Mouse (Mus musculus): ENCODE results near the gene Slc34a1. TPM values are rescaled to one million over a fixed set of nuclear protein-coding genes. Genes with fewer than 3 reads are reported as not detected.

The Slc34a1 gene
- polyA plus RNA-seq, 1 experiment from 2014 or later: 0.04 TPM

- no peak for ATAC-seq
- no peak for TF ChIP-seq CTCF (IDR thresholded peaks at IDR 0.05; ENCODE audit: low read depth)
- WGBS: 66% methylated on average over 5 of the region's 5 CpGs
These were observed 21.2 kb downstream of the Slc34a1 start for GRCm38 (mm10) chr13:55419142-55419541.

GRCm38 (mm10) chr13:55420018-55420932, 22.3 kb downstream of the Slc34a1 start:
- Histone ChIP-seq H3K36me3 (ENCODE audit: control insufficient read depth, insufficient read depth) (no peaks in the 10 kb centered on the region), H3K27ac (ENCODE audit: low read depth, low read length) (no peak overlapping the region), H3K27me3 (replicated peaks; ENCODE audit: control insufficient read depth, insufficient read depth, low read length) (peaks cover 42% of the 10 kb centered on the region), H3K4me1 (replicated peaks; ENCODE audit: control insufficient read depth, insufficient read depth, low read length) (no peaks in the 10 kb centered on the region), H3K4me3 (ENCODE audit: low read depth, low read length) (peak overlapping the region; percentile 16; the same call in 1 of the 2 replicates), H3K9me3 (ENCODE audit: control insufficient read depth) (no peaks in the 10 kb centered on the region), H3K9ac (ENCODE audit: low read depth, low read length) (no peak overlapping the region), H3K4me2 (replicated peaks; ENCODE audit: low read depth) (peak overlapping the region; percentile 53)
- TF ChIP-seq CTCF (IDR thresholded peaks at IDR 0.05; ENCODE audit: low read depth): peak; percentile 25
- no peak; the same call in 1 of the 2 replicates for ATAC-seq
- WGBS: 29% methylated on average over 51 of the region's 51 CpGs

More at GRCm38 (mm10) chr13:55419142-55419541, 21.2 kb downstream of the Slc34a1 start:
- Histone ChIP-seq H3K9me3 (ENCODE audit: control insufficient read depth) (no peaks in the 10 kb centered on the region), H3K4me2 (replicated peaks; ENCODE audit: low read depth) (no peak overlapping the region), H3K27me3 (replicated peaks; ENCODE audit: control insufficient read depth, insufficient read depth, low read length) (peaks cover 42% of the 10 kb centered on the region), H3K9ac (ENCODE audit: low read depth, low read length) (no peak overlapping the region), H3K4me1 (replicated peaks; ENCODE audit: control insufficient read depth, insufficient read depth, low read length) (no peaks in the 10 kb centered on the region), H3K27ac (ENCODE audit: low read depth, low read length) (no peak overlapping the region), H3K36me3 (ENCODE audit: control insufficient read depth, insufficient read depth) (no peaks in the 10 kb centered on the region), H3K4me3 (ENCODE audit: low read depth, low read length) (no peak overlapping the region)

- Histone ChIP-seq H3K9ac (ENCODE audit: low read depth, low read length) (no peak overlapping the region), H3K4me2 (replicated peaks; ENCODE audit: low read depth) (peak overlapping the region; percentile 53), H3K27ac (ENCODE audit: low read depth, low read length) (no peak overlapping the region), H3K4me3 (ENCODE audit: low read depth, low read length) (peak overlapping the region; percentile 16), H3K36me3 (ENCODE audit: control insufficient read depth, insufficient read depth) (no peaks in the 10 kb centered on the region), H3K27me3 (replicated peaks; ENCODE audit: control insufficient read depth, insufficient read depth, low read length) (peaks cover 42% of the 10 kb centered on the region), H3K9me3 (ENCODE audit: control insufficient read depth) (no peaks in the 10 kb centered on the region), H3K4me1 (replicated peaks; ENCODE audit: control insufficient read depth, insufficient read depth, low read length) (no peaks in the 10 kb centered on the region)
- peak; percentile 92 for TF ChIP-seq CTCF (IDR thresholded peaks at IDR 0.05; ENCODE audit: low read depth)
- 12% methylated on average over 35 of the region's 35 CpGs for WGBS
- ATAC-seq: peak; percentile 29; the same call in 1 of the 2 replicates
These were observed 23.2 kb downstream of the Slc34a1 start for GRCm38 (mm10) chr13:55420933-55421800.

GRCm38 (mm10) chr13:55426613-55427012, 28.6 kb downstream of the Slc34a1 start, which contains the start of gene F12:
Gene F12, minus strand, starts transcription at chr13:55426793.
- no peaks in the 10 kb centered on the region for H3K4me1 ChIP-seq (replicated peaks; ENCODE audit: control insufficient read depth, insufficient read depth, low read length)
- H3K27me3 ChIP-seq (replicated peaks; ENCODE audit: control insufficient read depth, insufficient read depth, low read length): peaks cover 9% of the 10 kb centered on the region; the same call in 1 of the 2 replicates
- TF ChIP-seq CTCF (IDR thresholded peaks at IDR 0.05; ENCODE audit: low read depth): no peak
- H3K9me3 ChIP-seq (ENCODE audit: control insufficient read depth): no peaks in the 10 kb centered on the region
- no peak within 1 kb of the TSS for H3K27ac ChIP-seq (ENCODE audit: low read depth, low read length)
- no peak within 1 kb of the TSS for H3K4me2 ChIP-seq (replicated peaks; ENCODE audit: low read depth)
- no peak within 1 kb of the TSS for H3K4me3 ChIP-seq (ENCODE audit: low read depth, low read length)
- WGBS: 83% methylated on average over 10 of the region's 10 CpGs
- H3K36me3 ChIP-seq (ENCODE audit: control insufficient read depth, insufficient read depth): no peaks in the 10 kb centered on the region
- no peak within 1 kb of the TSS for H3K9ac ChIP-seq (ENCODE audit: low read depth, low read length)
- no peak for ATAC-seq

- no peaks in the 10 kb centered on the region for H3K4me1 ChIP-seq (replicated peaks; ENCODE audit: control insufficient read depth, insufficient read depth, low read length)
- no peaks in the 10 kb centered on the region for H3K36me3 ChIP-seq (ENCODE audit: control insufficient read depth, insufficient read depth)
- no peak overlapping the region for H3K27ac ChIP-seq (ENCODE audit: low read depth, low read length)
- no peak overlapping the region for H3K9ac ChIP-seq (ENCODE audit: low read depth, low read length)
- WGBS: 52% methylated on average over 12 of the region's 12 CpGs
- no peak overlapping the region for H3K4me3 ChIP-seq (ENCODE audit: low read depth, low read length)
- no peak for TF ChIP-seq CTCF (IDR thresholded peaks at IDR 0.05; ENCODE audit: low read depth)
- H3K9me3 ChIP-seq (ENCODE audit: control insufficient read depth): no peaks in the 10 kb centered on the region
- H3K27me3 ChIP-seq (replicated peaks; ENCODE audit: control insufficient read depth, insufficient read depth, low read length): no peaks in the 10 kb centered on the region
- peak; percentile 61 for ATAC-seq
- no peak overlapping the region for H3K4me2 ChIP-seq (replicated peaks; ENCODE audit: low read depth)
These were observed 31.4 kb downstream of the Slc34a1 start for GRCm38 (mm10) chr13:55429226-55429888.

Data from intestine, postnatal 0 days (tissue).